Mouse (Mus musculus) intestine, postnatal 0 days (tissue): ENCODE data around the gene Drg2. TPM values are rescaled to one million over a fixed set of nuclear protein-coding genes. Genes with fewer than 3 reads are reported as not detected.

Experiments used
- ATAC-seq: fragments of 200-750 bp; cut with Nextera tagmentation; 2 replicates; pipeline ENCODE4 v1.8.0; 2017; ENCODE audit warnings: mild to moderate bottlenecking, moderate TSS enrichment, moderate library complexity
- H3K27ac ChIP-seq: fragments of 300-500 bp; sonication (generic); 2 replicates; pipeline ENCODE4 v1.5.1; 2014; ENCODE audit warnings: mild to moderate bottlenecking, low read depth, low read length, moderate library complexity
- H3K27me3 ChIP-seq: fragments of 300-500 bp; sonication (generic); replicated peaks from 2 replicates; pipeline ENCODE4 v1.6.1; 2014; ENCODE audit warnings: low read length, mixed read lengths; ENCODE audit not compliant: control insufficient read depth, insufficient read depth
- H3K36me3 ChIP-seq: fragments of 300-500 bp; sonication (generic); 2 replicates; pipeline ENCODE4 v1.6.1; 2014; ENCODE audit warnings: mild to moderate bottlenecking, moderate library complexity; ENCODE audit not compliant: control insufficient read depth, insufficient read depth
- H3K4me1 ChIP-seq: fragments of 300-500 bp; sonication (generic); replicated peaks from 2 replicates; pipeline ENCODE4 v1.6.1; 2014; ENCODE audit warnings: antibody characterized with exemption, low read length, mixed read lengths; ENCODE audit not compliant: control insufficient read depth, insufficient read depth
- H3K4me2 ChIP-seq: fragments of 300-500 bp; sonication (generic); replicated peaks from 2 replicates; pipeline ENCODE4 v1.6.1; 2014; ENCODE audit warnings: low read depth, mild to moderate bottlenecking, moderate library complexity
- H3K4me3 ChIP-seq: fragments of 300-500 bp; sonication (generic); 2 replicates; pipeline ENCODE4 v1.5.1; 2014; ENCODE audit warnings: low read depth, low read length
- H3K9ac ChIP-seq: fragments of 300-500 bp; sonication (generic); 2 replicates; pipeline ENCODE4 v1.6.1; 2014; ENCODE audit warnings: mild to moderate bottlenecking, low read depth, low read length
- H3K9me3 ChIP-seq: fragments of 300-500 bp; sonication (generic); 2 replicates; pipeline ENCODE4 v1.6.1; 2016; ENCODE audit warnings: mixed run types; ENCODE audit not compliant: control insufficient read depth
- CTCF ChIP-seq: sonication (generic); IDR thresholded peaks from 2 replicates; pipeline ENCODE4 v1.5.1; 2016; ENCODE audit warnings: low read depth, mild to moderate bottlenecking, control low read depth, antibody characterized with exemption, moderate library complexity
- WGBS: fragments of 180-500 bp; shearing (Covaris S2); extraction: QIAGEN DNeasy Blood & Tissue Kit; methylation state at CpG from one replicate; pipeline ENCODE4 v1.1.7; 2014; 5-methylcytosine and 5-hydroxymethylcytosine counted together
- polyA plus RNA-seq: library from polyadenylated mRNA; unstranded; fragments of >200 nt; fragmentation: Nextera tagmentation; extraction: Ambion mirVana; gene quantifications from 2 replicates; pipeline ENCODE4 v1.2.1, GENCODE M21; 2015

Gene Drg2
- polyA plus RNA-seq, 1 experiment from 2014 or later, result 40.9 TPM

- no peak for TF ChIP-seq CTCF
- Histone ChIP-seq H3K27ac (no peak overlapping the region), H3K4me2 (no peak overlapping the region), H3K4me1 (no peaks in the 10 kb centered on the region), H3K27me3 (no peaks in the 10 kb centered on the region), H3K36me3 (no peaks in the 10 kb centered on the region), H3K9me3 (no peaks in the 10 kb centered on the region), H3K4me3 (no peak overlapping the region), H3K9ac (no peak overlapping the region)
- 88% methylated on average over 5 of the region's 5 CpGs for WGBS
- no peak for ATAC-seq
Observed at GRCm38 (mm10) chr11:60475668-60476362, 21.4 kb downstream of the Drg2 start.

GRCm38 (mm10) chr11:60478121-60478520, 23.7 kb downstream of the Drg2 start:
- WGBS, result 22% methylated on average over 17 of the region's 17 CpGs
- Histone ChIP-seq H3K4me2 (peak overlapping the region; percentile 27; the same call in 1 of the 2 replicates), H3K4me1 (no peaks in the 10 kb centered on the region), H3K27ac (no peak overlapping the region), H3K9me3 (no peaks in the 10 kb centered on the region), H3K9ac (no peak overlapping the region), H3K27me3 (no peaks in the 10 kb centered on the region), H3K36me3 (no peaks in the 10 kb centered on the region), H3K4me3 (no peak overlapping the region)
- TF ChIP-seq CTCF, result no peak
- peak; percentile 62 for ATAC-seq

- no peak for ATAC-seq
- 39% methylated on average over 3 of the region's 3 CpGs for WGBS
Observed at GRCm38 (mm10) chr11:60486267-60486666, 31.9 kb downstream of the Drg2 start.

GRCm38 (mm10) chr11:60492726-60493125, 38.3 kb downstream of the Drg2 start:
- no peaks in the 10 kb centered on the region for H3K36me3 ChIP-seq

More at GRCm38 (mm10) chr11:60486267-60486666, 31.9 kb downstream of the Drg2 start:
- H3K4me2 ChIP-seq, result no peak overlapping the region
- H3K9ac ChIP-seq, result no peak overlapping the region
- H3K9me3 ChIP-seq, result no peaks in the 10 kb centered on the region
- no peaks in the 10 kb centered on the region for H3K27me3 ChIP-seq
- H3K4me1 ChIP-seq, result no peaks in the 10 kb centered on the region
- H3K27ac ChIP-seq, result no peak overlapping the region
- no peak for TF ChIP-seq CTCF
- H3K4me3 ChIP-seq, result no peak overlapping the region
- no peaks in the 10 kb centered on the region for H3K36me3 ChIP-seq

GRCm38 (mm10) chr11:60495692-60496091, 41.3 kb downstream of the Drg2 start:
- no peaks in the 10 kb centered on the region for H3K36me3 ChIP-seq
- H3K27me3 ChIP-seq, result no peaks in the 10 kb centered on the region
- H3K4me1 ChIP-seq, result no peaks in the 10 kb centered on the region
- H3K9ac ChIP-seq, result no peak overlapping the region
- ATAC-seq, result no peak
- no peak overlapping the region for H3K4me3 ChIP-seq
- no peaks in the 10 kb centered on the region for H3K9me3 ChIP-seq
- 63% methylated on average over 2 of the region's 2 CpGs for WGBS
- no peak overlapping the region for H3K4me2 ChIP-seq
- peak; percentile 33; the same call in 1 of the 2 replicates for TF ChIP-seq CTCF
- no peak overlapping the region for H3K27ac ChIP-seq

More at GRCm38 (mm10) chr11:60492726-60493125, 38.3 kb downstream of the Drg2 start:
- Histone ChIP-seq H3K4me1 (no peaks in the 10 kb centered on the region), H3K9me3 (no peaks in the 10 kb centered on the region), H3K9ac (no peak overlapping the region), H3K4me3 (no peak overlapping the region), H3K27me3 (no peaks in the 10 kb centered on the region), H3K4me2 (no peak overlapping the region), H3K27ac (no peak overlapping the region)
- 85% methylated on average over 5 of the region's 5 CpGs for WGBS
- ATAC-seq, result no peak
- no peak for TF ChIP-seq CTCF

GRCm38 (mm10) chr11:60507281-60507680, 52.9 kb downstream of the Drg2 start:
- Histone ChIP-seq H3K9me3 (no peaks in the 10 kb centered on the region), H3K27ac (no peak overlapping the region), H3K36me3 (no peaks in the 10 kb centered on the region), H3K4me1 (0 out of 2 replicates have a peak, but pooled peaks cover 2% of the 10 kb centered on the region), H3K27me3 (0 out of 2 replicates have a peak, but pooled peaks cover 6% of the 10 kb centered on the region), H3K4me2 (no peak overlapping the region), H3K9ac (no peak overlapping the region), H3K4me3 (no peak overlapping the region)
- ATAC-seq, result no peak
- no peak for TF ChIP-seq CTCF
- 85% methylated on average over 13 of the region's 13 CpGs for WGBS
